Mouse (Mus musculus): ENCODE results near the gene Rnd2.
"Not testable (repeated sequence)": the region's sequence is repeated elsewhere in the genome, so short reads cannot be mapped to it uniquely, and the experiment has no call there.

Rnd2 gene

GRCm38 (mm10) chr11:101464211-101465100 is at the start of gene Rnd2:
TSS of gene Rnd2 (plus strand) at chr11:101464999.
- no peak for DNase-seq (ENCODE audit: low spot score)

DNA sequence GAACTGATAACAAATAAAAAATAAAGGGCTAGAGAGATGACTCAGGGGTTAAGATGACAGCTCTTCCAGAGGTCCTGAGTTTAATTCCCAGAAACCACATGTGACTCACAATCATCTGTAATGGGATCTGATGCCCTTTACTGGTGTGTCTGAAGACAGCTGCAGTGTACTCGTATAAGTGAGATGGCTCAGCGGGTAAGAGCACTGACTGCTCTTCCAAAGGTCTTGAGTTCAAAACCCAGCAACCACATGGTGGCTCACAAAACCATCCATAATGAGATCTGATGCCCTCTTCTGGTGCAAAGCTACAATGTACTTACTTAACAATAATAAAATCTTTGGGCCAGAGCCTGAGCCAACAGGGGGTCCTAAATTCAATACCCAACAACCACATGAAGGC is 49.5 kb upstream of the Rnd2 start:
- DNase-seq (ENCODE audit: low spot score): no peak

DNA sequence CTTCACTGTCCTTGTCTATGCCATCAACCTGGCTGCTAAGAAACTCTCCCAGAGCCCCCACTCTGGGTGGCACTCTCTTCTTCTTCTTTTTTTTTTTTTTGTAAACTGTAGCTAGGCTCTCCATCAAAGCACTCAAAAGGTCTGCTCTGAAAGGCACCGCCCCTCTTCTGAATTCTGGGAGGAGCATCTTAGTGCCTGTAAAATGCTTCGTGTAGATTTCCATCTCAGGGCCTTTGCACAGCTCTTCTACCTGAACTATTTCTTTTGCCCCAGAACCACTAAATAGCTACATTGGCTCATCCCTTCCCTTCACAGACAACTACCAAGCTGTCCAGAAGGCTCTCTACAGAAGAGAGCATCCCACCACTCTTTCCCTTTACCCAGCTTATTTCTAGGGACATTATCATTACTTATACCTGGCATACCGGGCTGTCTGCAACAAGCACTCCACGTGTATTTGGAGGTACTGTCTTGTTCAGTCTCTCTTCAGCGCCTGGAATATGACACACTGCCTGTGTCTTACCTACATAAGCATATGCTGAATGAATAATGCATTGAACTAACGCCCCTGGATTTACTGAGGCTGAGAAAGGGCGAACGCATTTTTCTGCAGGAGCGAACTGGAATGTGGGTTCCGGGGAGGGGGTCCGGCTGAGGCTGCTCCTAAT is 48.2 kb upstream of the Rnd2 start:
- peak; percentile 13 for DNase-seq (ENCODE audit: low spot score)

- DNase-seq (ENCODE audit: low spot score): peak; percentile 84
Measured at GRCm38 (mm10) chr11:101417101-101417855, 47.5 kb upstream of the Rnd2 start, which contains the start of gene Aarsd1. TSS of gene Aarsd1 (minus strand) at chr11:101417615.

- DNase-seq (ENCODE audit: low spot score): no peak
Measured at GRCm38 (mm10) chr11:101418991-101419390, 45.8 kb upstream of the Rnd2 start.

GRCm38 (mm10) chr11:101419610-101420009 is 45.2 kb upstream of the Rnd2 start:
- DNase-seq (ENCODE audit: low spot score): no peak

DNA sequence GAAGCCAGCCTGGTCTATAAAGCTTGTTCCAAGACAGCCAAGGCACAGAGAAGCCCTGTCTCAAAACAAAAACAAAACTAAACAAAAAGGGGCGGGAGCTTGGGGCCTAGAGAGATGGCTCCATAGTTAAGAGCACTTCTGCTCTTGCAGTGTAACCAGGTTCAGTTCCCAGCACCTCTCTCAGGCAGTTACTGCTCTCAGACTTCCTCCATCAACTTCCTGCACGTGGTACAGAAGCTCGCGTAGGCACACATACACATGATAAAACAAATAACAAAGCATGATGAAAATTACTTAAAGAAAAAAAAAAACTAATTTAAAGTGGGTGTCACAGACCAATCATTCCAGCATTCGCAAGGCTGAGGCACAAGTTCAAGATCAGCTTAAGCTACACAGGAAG is 44.7 kb upstream of the Rnd2 start:
- DNase-seq (ENCODE audit: low spot score): no peak

- DNase-seq (ENCODE audit: low spot score): no peak
Measured at GRCm38 (mm10) chr11:101424105-101424851, 40.5 kb upstream of the Rnd2 start, which contains the start of gene Gm27029. TSS of gene Gm27029 (minus strand) at chr11:101424796.

DNA sequence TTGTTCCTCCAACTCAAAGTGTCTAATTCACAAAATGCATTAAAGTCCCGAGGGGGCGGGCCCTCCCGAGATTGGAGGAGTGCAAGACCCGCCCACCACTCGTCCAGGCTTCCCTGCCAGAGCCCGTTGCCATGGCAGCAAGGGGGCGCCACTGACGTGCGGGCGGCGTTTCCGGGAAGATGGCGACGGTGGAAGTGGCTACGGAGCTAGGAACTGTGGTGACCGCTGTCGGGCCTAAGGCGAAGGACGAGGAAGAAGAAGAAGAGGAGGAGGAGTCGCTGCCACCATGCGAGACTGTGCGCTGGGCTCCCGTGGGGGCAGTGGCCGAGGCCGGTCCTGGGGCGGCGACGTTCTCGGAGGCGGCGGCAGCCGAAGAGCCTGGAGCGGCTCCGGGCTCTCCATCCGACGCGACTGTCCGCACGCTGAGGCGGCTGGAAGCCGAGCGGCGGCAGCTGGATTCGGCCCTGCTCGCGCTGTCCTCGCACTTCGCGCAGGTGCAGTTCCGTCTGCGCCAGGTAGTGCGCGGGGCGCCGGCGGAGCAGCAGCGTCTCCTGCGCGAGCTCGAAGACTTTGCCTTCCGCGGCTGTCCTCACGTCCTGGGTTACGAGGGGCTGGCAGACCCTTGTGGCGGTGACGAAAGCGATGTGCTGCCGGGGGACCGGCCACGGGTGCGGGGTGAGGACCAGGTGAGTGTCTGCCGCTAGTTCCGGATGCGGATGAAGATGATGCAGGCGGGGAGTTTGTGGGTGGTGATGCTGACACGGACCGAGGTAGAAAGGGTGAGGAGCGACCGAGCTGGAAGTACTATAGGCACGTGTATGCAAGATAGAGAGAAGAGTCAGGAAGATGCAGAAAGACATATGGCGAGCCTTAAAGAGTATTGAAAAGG is 39.6 kb upstream of the Rnd2 start, which contains the start of the genes Rundc1 and Ptges3l:
TSS of gene Rundc1 (plus strand) at position 161 of the 889 bp plus-strand sequence.
TSS of gene Ptges3l (minus strand) at position 409 of the 889 bp plus-strand sequence.
- peak; percentile 98 for DNase-seq (ENCODE audit: low spot score)

GRCm38 (mm10) chr11:101426165-101426564 is 38.6 kb upstream of the Rnd2 start:
- no peak for DNase-seq (ENCODE audit: low spot score)

DNA sequence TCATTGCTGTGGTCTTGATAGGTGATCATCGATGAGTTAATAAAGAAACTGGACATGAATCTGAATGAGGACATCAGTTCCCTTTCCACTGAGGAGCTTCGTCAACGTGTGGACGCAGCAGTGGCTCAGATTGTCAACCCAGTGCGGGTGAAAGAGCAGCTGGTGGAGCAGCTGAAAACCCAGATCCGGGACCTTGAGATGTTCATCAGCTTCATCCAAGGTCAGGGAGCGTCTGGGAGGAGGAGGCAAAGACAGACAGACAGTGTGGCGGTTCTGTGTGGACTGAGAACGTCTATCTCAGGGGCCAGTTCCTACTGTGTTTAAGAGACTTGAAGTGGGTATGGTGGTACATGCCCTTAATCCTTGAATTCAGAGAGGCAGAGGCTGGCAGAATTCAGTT is 33.5 kb upstream of the Rnd2 start:
- no peak for DNase-seq (ENCODE audit: low spot score)

DNA sequence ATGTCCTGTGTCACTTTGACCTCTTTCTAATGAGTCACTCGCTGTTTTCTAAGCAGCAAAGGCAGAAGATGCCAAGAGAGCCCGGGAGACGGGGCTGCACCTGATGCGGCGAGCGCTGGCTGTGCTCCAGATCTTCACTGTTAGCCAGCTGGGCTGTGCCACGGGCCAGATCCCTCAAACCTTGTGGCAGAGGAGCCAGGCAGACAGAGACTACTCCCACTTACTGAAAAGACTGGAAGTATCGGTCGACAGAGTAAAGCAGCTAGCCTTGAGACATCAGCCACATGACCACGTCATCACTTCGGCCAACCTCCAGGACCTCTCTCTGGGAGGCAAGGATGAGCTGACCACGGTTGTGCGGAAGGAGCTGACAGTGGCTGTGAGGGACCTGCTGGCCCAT is 31.4 kb upstream of the Rnd2 start:
- no peak for DNase-seq (ENCODE audit: low spot score)

GRCm38 (mm10) chr11:101435831-101436230 is 29.0 kb upstream of the Rnd2 start:
- no peak for DNase-seq (ENCODE audit: low spot score)

GRCm38 (mm10) chr11:101436916-101437315 is 27.9 kb upstream of the Rnd2 start:
- DNase-seq (ENCODE audit: low spot score): no peak

DNA sequence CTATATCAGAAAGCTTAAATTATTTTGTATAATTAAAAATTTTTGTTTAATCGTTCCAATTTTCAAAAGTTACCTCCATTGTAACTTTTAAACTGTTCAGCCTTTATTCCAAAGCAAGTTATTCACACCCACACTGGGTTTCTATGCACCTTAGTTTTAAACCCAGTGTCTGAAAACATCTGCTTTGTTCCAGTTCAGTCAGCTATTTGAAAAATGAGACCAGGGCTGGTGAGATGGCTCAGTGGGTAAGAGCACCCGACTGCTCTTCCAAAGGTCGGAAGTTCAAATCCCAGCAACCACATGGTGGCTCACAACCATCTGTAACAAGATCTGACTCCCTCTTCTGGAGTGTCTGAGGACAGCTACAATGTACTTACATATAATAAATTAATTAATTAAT is 26.8 kb upstream of the Rnd2 start:
- not testable (repeated sequence) for DNase-seq (ENCODE audit: low spot score)

GRCm38 (mm10) chr11:101441450-101442126 is 23.2 kb upstream of the Rnd2 start:
- DNase-seq (ENCODE audit: low spot score): not testable (repeated sequence)

- DNase-seq (ENCODE audit: low spot score): peak; percentile 99
Measured at GRCm38 (mm10) chr11:101442127-101442693, 22.6 kb upstream of the Rnd2 start, which contains the start of gene Rpl27. TSS of gene Rpl27 (plus strand) at chr11:101442298.

GRCm38 (mm10) chr11:101442760-101443159 is 22.0 kb upstream of the Rnd2 start:
- DNase-seq (ENCODE audit: low spot score): no peak

GRCm38 (mm10) chr11:101446319-101446718 is 18.5 kb upstream of the Rnd2 start:
- no peak for DNase-seq (ENCODE audit: low spot score)

Data from T-cell, adult 2 months (primary cell).